Mouse (Mus musculus) heart, adult 9 months (tissue): Measurements from ENCODE around the gene Cd24a.

ENCODE experiments used
- DNase-seq, 2 experiments: peaks; one replicate each; pipeline ENCODE4 v3.0.0; 2022; ENCODE audit warnings: low spot score in 2 of 2

Cd24a gene

DNA sequence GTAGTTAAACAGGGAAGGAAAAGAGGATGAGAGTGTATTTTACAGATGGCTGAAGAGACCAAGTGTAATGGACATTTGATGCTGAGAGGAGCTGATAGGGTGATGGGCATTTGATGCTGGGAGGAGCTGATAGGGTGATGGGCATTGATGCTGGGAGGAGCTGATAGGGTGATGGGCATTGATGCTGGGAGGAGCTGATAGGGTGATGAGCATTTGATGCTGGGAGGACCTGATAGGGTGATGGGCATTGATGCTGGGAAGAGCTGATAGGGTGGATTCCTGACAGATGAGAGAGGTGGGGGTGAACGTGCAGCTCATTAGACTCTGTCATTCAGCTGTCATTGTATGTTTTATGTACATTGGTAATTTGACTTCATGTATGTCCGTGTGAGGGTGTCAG is 47.5 kb downstream of the Cd24a start:
- no peak for DNase-seq

DNA sequence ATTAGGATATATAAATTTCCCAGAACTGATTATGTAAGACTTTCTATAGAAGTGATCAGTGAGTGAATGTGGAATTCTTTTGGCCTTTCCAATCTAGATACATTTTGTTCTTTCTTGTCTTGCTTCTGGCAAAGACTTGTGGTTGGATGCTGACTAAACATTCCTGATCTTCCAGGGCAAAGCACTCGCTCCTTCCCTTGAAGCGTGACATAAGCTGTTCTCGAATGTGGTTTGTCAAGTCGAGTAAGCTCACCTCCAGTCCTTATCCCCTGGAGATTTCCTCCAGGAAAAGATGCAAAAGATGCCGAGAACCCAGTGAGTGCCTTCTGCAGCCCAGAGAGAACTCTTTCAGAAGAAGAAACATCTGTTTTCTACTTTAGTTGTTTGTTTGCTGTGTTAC is 51.1 kb downstream of the Cd24a start:
- DNase-seq = no peak

DNA sequence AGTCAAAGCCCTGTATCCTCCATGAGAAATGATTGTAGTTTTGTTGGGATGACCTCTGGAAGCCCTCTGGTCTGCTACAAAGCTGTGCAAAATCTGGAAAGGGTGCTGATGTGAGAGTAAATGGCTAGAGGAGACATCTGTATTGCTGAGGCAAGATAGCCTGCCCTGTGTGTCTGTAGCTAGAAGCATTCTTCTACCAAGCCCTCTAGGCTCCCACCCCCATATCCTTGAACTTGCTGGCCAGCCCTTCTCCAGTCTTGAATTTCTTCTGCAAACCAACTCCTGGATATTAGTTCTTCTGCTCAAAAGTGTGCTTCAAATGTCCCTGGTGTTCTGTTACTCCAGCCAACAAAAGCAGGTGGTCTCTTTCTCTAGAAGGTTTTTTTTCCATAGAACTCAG is 51.8 kb downstream of the Cd24a start:
- no peak for DNase-seq

DNA sequence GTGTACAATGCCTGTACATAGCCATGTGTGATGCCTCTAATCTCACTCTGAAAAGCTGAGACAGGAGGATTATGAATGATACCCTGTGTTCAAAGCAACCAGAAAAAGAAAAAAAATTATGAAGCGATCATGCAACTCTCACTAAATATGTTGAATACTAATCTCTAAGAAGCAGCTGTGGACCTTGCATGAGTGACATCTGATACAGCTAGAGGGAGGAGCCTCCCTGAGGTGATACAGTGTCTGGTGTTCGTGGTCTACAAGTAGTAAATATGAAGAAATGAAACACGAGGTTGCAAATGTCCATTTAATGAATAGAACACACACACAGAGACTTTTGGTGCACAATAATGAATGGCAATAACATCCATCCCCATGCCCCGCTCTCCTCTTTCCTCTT is 52.5 kb downstream of the Cd24a start:
- DNase-seq = no peak

DNA sequence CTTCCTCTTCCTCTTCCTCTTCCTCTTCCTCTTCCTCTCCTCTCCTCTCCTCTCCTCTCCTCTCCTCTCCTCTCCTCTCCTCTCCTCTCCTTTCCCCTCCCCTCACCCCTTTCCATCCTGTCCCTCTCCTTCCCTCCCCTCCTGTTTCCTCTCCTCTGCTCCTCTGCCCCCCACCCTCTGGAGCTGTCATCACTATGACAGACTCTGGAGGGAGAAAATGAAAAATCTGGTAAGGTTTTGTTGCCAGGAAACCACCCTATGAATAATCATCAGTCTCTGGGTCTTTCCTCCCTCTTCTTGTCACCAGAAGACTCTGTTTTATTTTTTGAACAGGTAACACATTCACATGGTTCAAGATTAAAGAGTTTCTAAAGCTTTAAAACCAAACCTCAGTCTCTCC is 53.0 kb downstream of the Cd24a start:
- no peak for DNase-seq

DNA sequence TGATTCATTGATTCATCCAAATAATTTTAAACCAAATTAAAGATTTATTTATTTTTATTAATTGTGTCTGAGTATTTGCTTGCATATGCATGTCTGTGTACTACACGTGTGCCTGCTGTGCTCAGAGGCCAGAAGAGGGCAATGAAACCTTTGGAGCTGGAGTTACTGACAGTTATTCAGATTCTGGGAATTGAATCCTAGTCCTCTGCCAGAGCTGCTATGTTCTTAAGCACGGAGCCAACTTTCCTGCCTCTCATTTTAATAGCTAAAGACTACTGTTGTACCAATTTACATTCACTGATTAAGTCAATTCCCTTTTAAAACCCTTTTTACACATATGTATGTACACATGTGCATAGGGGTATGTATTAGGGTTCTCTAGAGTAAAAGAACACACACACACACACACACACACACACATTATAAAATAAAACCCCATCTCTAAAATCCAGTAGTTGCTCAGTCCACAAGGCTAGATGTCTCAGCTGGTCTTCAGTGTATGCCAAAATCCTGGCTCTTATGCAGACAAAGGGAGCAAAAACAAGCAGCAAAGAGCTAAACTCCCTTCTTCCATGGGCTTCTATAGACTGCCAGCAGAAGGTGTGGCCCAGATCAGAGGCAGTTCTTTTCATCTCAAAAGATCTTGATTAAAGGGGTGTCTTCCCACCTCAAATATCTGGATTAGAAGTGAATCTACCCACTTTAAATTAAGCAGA is 53.7 kb downstream of the Cd24a start:
- no peak for DNase-seq

DNA sequence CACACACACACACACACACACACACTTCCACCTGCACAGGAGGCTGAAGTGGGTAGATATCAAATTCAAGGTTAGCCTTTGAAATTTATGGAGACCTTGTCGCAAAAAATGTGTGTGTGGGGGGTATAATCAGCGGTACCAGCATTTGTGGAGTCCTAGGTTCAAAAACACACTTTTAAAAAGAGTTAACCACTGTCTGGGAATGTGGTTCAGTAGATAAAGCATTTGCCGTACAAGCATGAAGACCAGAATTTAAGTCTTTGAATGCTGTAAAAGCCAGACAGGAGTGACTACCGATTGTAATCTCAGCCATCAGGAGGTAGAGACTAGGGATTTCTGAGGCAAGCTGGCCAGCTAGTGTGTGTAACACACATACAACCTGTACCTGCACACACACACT is 55.0 kb downstream of the Cd24a start:
- DNase-seq = no peak
